Mouse (Mus musculus) thymus, adult 2 months (tissue): ENCODE data around the gene Tmem161b.

Source experiments
- CTCF ChIP-seq: fragments of 200-500 bp; IDR thresholded peaks from 2 replicates; pipeline ENCODE4 v1.5.1; 2012; ENCODE audit warnings: mild to moderate bottlenecking, control low read depth, low read length, moderate library complexity, borderline replicate concordance; ENCODE audit not compliant: control insufficient read depth, poor library complexity, insufficient read depth; ENCODE audit errors: extremely low read depth
- POLR2A ChIP-seq: fragments of 200-500 bp; IDR thresholded peaks from 2 replicates; pipeline ENCODE4 v1.6.1; 2012; ENCODE audit warnings: mild to moderate bottlenecking, low read length, control low read depth, moderate library complexity; ENCODE audit not compliant: control insufficient read depth, poor library complexity, insufficient read depth; ENCODE audit errors: extremely low read depth

- TF ChIP-seq POLR2A (no peak), CTCF (no peak)
These were observed 11.9 kb downstream of the Tmem161b start for GRCm38 (mm10) chr13:84234019-84234418.
